Mouse (Mus musculus) lung, postnatal 4 days (tissue): ENCODE data around the gene Speg.

Experiments
- DNase-seq, 2 experiments: peaks; one replicate each; pipeline ENCODE4 v3.0.0; 2021

The Speg gene

DNA sequence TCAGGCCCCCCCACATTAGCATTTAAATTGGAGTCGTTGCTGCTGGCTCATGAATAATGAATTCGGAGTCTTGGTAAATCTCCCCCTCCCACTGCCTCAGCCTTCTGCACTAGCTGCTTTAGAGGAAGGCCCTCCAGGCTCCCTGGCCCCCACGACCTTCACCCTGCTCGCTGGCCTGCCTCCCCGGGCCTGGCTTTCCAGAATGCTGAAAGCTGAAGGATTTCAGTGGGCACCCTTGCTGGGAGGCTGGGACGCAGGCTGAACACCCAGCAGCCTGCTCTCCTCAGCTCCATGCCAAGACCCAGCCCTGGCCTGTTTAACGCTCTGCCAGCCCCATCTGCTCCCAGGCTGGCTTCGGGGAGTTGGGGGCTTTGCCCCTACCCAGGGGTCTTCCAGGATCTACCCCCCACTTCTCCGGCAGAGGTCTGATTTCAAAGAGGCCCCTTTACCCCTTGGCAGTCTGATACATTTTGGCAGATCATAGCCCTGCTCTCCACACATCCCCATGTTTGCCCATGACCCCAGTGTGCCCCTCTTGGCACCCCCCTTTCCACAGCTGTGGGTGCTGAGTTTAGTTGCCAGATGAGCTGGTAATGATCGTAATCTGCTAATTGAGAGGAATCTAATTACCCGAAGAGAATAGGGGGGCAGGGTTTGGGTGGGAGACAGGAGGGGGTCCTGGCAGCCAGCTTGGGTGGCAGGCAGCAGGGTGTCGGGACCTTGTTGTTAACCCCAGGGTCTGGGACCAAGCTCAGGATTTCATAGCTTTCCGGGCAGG is 68.3 kb downstream of the Speg start:
- no peak for DNase-seq

- no peak for DNase-seq
These were observed 69.1 kb downstream of the Speg start for GRCm38 (mm10) chr1:75444208-75444607.

- no peak for DNase-seq
These were observed 70.1 kb downstream of the Speg start for GRCm38 (mm10) chr1:75445141-75445701.

- DNase-seq: peak; percentile 75 to 83
These were observed 70.9 kb downstream of the Speg start for GRCm38 (mm10) chr1:75445751-75446611.

- DNase-seq: peak in 1 of 2 experiments; percentile 13
These were observed 71.6 kb downstream of the Speg start for GRCm38 (mm10) chr1:75446656-75447055.

GRCm38 (mm10) chr1:75447265-75448051 is 72.4 kb downstream of the Speg start:
- DNase-seq: peak; percentile 22 to 51

- no peak for DNase-seq
These were observed 72.9 kb downstream of the Speg start for GRCm38 (mm10) chr1:75448052-75448431.

DNA sequence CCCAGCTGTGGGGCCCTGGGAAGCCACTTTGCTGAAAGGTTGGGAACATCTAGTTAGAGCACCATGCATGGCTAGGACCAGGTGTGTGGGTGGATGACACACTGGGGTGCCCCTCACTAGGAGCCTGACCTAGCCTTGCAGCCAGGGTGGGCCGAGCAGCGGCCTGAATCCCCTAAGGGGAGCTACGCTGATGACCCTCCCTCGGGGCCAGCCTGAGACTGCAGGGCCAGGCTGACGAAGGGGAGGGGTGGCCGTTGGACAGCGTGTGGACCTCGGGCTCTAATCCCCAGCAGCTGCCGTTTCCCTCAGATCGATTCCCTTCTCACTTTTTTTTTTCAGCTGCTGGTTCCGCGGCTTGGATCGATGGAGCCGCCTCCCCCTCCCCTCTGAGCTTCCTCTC is 73.8 kb downstream of the Speg start:
- no peak for DNase-seq

DNA sequence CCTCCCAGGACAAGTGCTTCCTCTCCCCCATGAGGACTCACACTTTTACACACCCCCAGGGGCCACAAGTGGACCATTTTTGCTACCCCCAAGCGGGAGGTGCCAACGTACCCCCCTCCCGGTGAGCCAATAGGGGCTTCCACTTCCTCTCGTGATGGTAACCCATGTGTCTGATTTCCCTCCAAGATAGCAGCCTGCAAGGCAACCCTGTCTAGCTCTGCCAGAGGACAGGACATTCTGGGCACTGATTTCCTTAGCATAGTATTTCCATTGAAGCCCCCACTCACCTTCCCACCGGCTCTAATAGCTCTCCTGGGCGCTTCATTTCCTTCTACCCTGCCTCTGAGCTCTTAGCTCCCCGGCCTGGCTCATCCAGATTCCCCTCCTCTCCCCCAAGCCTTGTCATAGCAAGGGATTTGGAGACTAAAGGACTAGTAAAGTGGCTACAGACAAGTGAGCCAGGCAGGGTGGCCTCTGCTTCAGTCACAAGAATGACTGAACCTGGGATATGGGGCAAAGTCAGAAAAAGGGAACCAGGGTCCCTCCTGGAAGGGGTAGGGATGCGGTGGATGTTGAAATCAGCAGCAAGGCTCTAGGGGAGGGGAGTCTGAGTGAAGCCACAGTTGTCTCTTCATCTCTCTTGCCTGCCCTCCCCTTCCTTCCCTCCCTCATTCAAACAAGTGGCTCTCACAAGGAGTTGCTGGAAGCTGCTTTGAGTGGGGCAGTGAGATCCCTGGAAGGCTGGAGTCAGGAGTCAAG is 74.5 kb downstream of the Speg start:
- peak in 1 of 2 experiments; percentile 28 for DNase-seq

GRCm38 (mm10) chr1:75450314-75451005 is 75.4 kb downstream of the Speg start, which contains the start of gene Asic4:
Asic4 (plus strand) TSS chr1:75450436.
- DNase-seq: no peak

- DNase-seq: no peak
These were observed 76.8 kb downstream of the Speg start for GRCm38 (mm10) chr1:75451900-75452299.

DNA sequence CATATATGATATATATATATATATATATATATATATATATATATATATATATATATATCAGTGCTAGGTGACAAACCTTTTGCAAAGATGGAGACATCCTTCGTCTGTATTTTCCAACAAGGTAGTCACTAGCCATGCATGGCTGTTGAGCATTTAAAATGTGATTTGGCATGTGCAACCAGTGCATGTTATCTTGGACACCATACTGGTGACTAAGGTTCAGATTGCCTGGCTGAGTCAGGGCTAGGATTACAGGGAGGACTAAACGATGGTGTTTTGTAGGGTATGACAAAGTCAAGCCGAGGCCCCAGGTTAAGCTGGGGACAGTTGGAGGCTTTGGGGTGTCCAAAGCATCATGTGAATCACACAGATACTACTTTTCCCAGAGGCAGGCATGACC is 80.3 kb downstream of the Speg start:
- DNase-seq: no peak

- DNase-seq: no peak
These were observed 80.9 kb downstream of the Speg start for GRCm38 (mm10) chr1:75455948-75456347.

- DNase-seq: peak; percentile 17 to 22
These were observed 81.9 kb downstream of the Speg start for GRCm38 (mm10) chr1:75456746-75457564.

DNA sequence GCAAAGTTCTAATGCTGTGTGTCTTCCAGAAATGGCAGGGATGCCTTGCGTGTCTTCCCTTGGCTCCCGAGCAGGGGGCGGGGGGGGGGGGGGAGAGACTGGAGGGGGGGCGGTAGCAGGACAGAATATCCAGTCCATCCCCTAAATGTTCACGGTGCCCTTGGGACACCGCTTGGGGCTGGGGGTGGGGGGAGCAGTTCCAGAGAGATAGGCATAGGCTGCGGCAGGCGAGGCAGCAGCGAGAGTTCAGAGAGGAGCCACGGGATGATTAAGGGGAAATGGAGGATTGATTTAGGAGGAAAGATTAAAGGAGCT is 82.6 kb downstream of the Speg start:
- no peak for DNase-seq

DNA sequence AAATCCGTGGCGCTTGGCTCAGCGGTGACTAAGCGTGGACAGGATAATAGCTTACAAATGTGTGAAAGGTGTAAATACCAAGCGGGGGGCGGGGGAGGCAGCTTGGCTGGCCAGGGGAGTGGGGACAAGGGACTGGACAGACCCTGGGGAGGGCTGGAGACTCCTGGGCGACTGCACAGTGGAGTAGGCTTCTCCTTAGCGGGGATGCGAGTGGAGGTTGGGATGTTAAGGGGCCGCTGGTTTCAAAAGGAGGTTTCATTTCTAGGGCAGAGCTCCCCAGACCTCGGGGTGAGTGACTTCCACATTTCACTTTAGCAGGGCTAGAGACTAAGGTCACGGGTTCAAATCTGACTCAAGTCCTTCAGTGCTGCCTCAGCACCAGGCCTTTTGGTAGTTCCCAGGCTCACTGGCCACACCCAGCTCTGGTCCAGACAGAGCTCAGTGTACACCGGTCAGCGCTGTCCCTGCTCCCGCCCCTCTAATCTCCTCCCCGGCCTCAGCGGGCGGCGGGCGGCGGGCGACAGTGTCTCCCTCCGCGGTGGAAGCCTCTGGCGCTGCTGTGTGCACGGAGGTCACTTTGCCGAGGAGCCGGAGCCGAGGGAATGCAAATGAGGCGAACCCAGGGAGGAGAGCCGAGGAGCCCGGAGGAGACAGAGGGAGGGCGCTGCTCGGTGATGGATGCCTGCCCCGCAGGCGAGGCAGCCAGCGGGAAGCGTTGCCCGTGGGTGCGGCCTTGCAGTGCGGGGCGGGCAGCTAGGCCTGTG is 83.1 kb downstream of the Speg start:
- peak; percentile 42 to 54 for DNase-seq

DNA sequence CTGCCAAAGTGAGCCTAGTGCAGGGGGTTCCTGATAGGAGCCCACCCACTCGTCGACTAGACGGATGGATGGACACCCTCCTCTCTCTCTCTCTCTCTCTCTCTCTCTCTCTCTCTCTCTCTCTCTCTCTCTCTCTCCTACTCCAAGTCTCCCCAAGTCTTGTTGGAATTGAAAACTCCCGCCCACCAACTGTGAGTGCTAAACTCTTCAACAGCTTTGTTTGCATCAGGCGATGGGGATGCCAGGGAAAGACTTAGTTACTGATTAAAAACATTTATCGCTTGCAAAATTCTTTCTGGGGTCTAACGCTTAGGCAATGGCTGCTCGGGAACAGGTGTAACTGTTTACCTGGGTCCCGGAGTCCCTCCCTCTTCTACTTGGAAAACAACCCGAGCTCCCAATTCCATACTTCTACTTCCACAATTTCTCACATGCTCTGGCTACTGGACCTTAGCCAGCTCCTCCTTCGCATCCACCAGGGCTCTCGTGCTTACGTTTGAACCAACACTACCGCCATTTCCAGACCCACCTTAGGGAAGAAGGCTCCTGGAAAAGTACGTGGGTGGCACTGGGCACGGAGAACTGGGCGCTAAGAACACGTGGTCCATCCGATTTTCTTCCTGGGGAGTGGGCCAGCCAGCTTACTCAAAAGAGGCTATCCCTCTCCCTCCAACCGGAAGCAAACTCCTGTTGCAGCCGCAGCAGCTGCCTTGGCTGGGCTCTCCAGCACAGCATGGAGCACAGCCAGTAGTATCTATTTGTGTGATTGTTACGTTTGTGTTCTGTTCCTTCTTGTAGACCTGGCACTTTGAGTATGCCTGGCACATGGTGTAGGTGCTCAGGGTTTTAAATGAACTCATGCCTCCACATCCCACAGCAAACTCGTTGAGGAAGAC is 83.9 kb downstream of the Speg start:
- DNase-seq: peak; percentile 35 to 47

- no peak for DNase-seq
These were observed 85.2 kb downstream of the Speg start for GRCm38 (mm10) chr1:75460297-75460696.

DNA sequence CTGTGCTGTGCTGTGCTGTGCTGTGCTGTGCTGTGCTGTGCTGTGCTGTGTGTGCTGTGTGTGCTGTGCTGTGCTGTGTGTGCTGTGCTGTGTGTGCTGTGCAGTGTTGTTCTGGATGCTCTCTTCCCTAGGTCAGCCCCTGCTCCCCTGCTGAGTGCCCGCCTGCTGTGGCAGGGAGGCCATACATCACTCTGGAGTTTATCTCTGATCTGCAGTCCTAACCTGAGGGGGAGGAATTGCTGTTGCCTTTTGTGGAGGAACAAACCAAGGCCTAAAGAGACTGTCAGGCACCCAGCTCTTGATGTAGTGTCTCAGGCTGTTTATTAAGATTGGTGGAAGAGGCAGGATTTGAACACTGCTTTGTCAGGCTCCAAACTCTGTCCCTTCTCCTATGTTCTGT is 87.5 kb downstream of the Speg start:
- DNase-seq: no peak
